Mouse (Mus musculus) olfactory bulb, adult 2 months (tissue): Measurements from ENCODE around the gene Il4ra. TPM values are rescaled to one million over a fixed set of nuclear protein-coding genes. Genes with fewer than 3 reads are reported as not detected.

Experiments used
- H3K27ac ChIP-seq: fragments of 200-500 bp; 2 replicates; pipeline ENCODE4 v1.5.1; 2012; ENCODE audit warnings: low read depth, low read length; ENCODE audit not compliant: insufficient read depth
- H3K4me1 ChIP-seq: fragments of 200-500 bp; 2 replicates; pipeline ENCODE4 v1.6.1; 2012; ENCODE audit warnings: low read length; ENCODE audit not compliant: control insufficient read depth, insufficient read depth
- H3K4me3 ChIP-seq: fragments of 200-500 bp; 2 replicates; pipeline ENCODE4 v1.5.1; 2012; ENCODE audit warnings: mild to moderate bottlenecking, low read depth, low read length, moderate library complexity; ENCODE audit not compliant: insufficient read depth
- CTCF ChIP-seq: fragments of 200-500 bp; IDR thresholded peaks from 2 replicates; pipeline ENCODE4 v1.5.1; 2012; ENCODE audit warnings: low read depth, mild to moderate bottlenecking, low read length, moderate library complexity; ENCODE audit not compliant: insufficient read depth
- POLR2A ChIP-seq: fragments of 200-500 bp; IDR thresholded peaks from 2 replicates; pipeline ENCODE4 v1.6.1; 2012; ENCODE audit warnings: mild to moderate bottlenecking, low read depth, low read length, moderate library complexity; ENCODE audit not compliant: insufficient read depth
- WGBS: fragments of 180-500 bp; shearing (Covaris S2); methylation state at CpG from one replicate; pipeline ENCODE4 v1.1.7; 2018; 5-methylcytosine and 5-hydroxymethylcytosine counted together
- polyA plus RNA-seq: library from polyadenylated mRNA; stranded (reverse); fragments of >200 nt; gene quantifications from 2 replicates; pipeline ENCODE4 v1.2.4, GENCODE M21; 2012; ENCODE audit warnings: low replicate concordance; ENCODE audit not compliant: missing spikeins, insufficient read depth, insufficient read length

Gene Il4ra
- polyA plus RNA-seq, 1 experiment, result not detected

DNA sequence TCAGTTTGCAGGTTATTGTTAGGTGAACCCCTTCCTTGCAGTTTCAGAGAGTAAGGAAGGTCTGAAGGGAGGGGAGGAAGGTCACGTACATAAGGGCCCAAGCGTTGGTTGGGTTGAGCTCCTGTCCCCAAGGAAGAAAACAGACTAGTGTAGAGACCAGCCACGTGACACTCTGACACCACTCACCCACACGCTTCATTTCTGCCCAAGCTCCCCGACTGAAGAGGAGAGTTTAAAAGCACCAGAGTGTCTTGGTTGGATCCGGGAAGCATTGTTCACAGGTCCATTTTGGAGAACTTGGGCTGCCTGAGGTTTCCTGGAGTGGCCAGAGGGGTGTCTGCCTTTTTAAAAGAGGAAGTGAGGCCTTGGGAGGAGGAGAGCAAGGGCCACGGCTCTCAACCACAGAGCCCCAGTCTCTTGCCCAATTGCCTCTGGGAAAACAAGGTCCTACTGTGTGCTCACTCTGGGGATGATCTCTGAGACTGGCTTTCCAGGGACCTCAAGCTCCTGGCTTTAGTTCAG lies 3.5 kb downstream of the Il4ra start:
- Histone ChIP-seq H3K4me1 (peaks cover 27% of the 10 kb centered on the region), H3K4me3 (no peak overlapping the region), H3K27ac (no peak overlapping the region)
- TF ChIP-seq POLR2A (no peak), CTCF (no peak)
- WGBS, result 81% methylated on average over 7 of the region's 7 CpGs

DNA sequence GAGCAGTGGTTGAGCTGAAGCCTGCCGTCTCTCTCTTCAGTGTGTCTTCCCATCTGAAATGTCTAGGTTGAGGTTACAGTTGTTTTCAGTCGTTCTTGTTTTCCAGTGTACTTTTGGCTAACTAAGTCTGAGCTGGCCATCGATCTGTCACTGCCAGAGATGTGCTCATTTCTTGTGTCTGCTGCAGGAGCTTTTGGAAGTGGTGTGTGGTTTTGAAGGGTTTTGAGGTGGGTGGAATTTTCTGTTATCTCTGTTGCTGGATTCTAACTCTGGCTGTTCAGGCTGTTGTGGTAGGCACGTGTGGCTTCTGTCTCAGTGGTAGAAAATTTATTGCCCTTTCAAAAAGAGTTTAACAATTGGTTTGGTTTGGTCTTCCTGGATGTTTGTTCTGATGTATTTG lies 4.2 kb downstream of the Il4ra start:
- H3K4me3 ChIP-seq, result no peak overlapping the region
- H3K27ac ChIP-seq, result no peak overlapping the region
- WGBS, result 83% methylated on average over 4 of the region's 4 CpGs
- TF ChIP-seq POLR2A (no peak), CTCF (no peak)
- peaks cover 31% of the 10 kb centered on the region for H3K4me1 ChIP-seq

DNA sequence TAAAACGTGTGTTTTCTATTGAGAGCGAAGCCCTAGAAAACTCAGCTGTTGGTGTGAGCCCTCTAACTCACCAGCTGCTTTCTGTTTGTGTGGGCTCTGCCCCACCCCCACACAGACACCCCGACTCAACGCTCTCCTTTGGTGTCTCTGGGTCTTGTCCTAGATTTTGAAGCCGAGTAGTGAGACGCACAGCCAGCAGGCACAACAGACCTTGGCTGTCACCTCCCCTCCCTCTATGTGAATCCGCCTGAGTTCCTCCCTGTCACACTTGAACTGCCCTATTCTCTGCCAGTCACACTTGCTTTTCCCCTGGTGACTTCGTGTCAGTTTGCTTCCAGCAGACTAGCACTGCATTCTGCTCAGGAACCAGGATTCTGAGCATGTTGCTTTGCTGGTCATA lies 4.9 kb downstream of the Il4ra start:
- Histone ChIP-seq H3K4me1 (peaks cover 34% of the 10 kb centered on the region), H3K27ac (no peak overlapping the region), H3K4me3 (no peak overlapping the region)
- WGBS, result 51% methylated on average over 8 of the region's 8 CpGs
- TF ChIP-seq POLR2A (no peak), CTCF (no peak)

DNA sequence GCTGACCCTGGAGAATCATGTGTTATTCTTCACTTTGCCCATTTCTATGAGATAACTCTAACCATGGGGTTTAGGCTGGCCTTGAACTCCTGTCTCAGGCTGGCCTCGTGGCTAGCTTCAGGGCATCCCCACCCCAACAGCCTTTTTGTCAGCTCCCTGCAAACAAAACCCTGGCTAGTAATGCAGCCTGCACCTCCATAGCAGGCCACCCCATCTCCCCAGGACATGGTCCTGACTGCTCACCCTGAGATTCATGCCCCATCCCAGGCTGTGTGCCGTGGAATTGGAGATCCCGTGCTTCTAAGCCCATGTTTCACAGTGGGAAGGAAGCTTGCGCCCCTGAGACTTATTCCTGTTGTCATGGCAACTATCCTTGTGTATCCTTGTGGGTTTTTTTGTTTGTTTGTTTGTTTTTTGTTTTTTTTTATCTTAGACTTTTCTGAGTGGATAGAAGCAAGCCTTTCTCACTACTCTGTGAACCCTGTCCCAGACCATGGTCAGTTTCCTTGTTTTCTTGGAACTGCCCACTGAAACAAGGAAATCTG lies 6.6 kb downstream of the Il4ra start:
- no peak for TF ChIP-seq CTCF
- no peak for TF ChIP-seq POLR2A
- no peak overlapping the region for H3K27ac ChIP-seq
- H3K4me3 ChIP-seq, result no peak overlapping the region
- H3K4me1 ChIP-seq, result peaks cover 22% of the 10 kb centered on the region
- 46% methylated on average over 4 of the region's 4 CpGs for WGBS

DNA sequence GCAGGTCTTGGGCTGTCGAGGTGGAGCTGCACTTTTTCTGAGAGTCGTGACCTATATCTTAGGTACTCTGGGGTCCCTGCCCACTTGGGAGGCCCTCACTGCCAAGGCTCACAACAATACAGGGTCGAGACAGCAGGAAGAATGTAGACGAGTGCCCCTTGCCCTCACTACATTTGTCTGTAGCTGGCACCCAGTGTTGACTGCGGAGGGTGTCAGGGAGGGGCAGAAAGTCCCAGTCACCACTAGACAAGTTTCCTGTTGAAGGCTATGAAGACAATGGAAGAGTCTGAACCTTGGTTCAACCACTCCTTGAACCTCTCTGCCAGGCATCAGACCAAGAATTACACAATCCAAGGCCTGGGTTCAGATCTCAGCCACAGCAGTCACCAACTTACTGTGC lies 7.1 kb downstream of the Il4ra start:
- Histone ChIP-seq H3K4me3 (no peak overlapping the region), H3K4me1 (peaks cover 19% of the 10 kb centered on the region), H3K27ac (no peak overlapping the region)
- 75% methylated on average over 5 of the region's 5 CpGs for WGBS
- TF ChIP-seq CTCF (no peak), POLR2A (no peak)

DNA sequence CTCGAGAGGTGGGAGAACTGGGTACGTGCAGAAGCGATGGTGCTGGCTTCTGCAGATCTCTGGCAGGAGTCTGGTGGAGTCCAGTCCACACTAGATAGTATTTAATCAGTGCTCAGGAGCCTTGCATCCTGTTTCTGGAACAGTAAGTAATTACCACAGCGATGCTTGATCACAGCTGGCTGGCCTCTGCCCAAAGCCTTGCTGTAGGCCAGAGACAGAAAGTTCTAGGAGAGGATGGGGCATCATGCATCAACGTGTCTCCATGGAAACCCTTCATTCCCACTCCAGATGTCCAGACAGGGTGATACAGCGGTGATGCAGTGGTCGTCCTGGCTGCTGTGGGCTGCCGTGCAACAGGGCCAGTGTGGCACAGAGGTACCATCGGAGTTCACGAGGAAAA lies 7.6 kb downstream of the Il4ra start:
- Histone ChIP-seq H3K4me3 (no peak overlapping the region), H3K27ac (no peak overlapping the region), H3K4me1 (peaks cover 19% of the 10 kb centered on the region)
- TF ChIP-seq CTCF (no peak), POLR2A (no peak)
- WGBS, result 83% methylated on average over 10 of the region's 10 CpGs

DNA sequence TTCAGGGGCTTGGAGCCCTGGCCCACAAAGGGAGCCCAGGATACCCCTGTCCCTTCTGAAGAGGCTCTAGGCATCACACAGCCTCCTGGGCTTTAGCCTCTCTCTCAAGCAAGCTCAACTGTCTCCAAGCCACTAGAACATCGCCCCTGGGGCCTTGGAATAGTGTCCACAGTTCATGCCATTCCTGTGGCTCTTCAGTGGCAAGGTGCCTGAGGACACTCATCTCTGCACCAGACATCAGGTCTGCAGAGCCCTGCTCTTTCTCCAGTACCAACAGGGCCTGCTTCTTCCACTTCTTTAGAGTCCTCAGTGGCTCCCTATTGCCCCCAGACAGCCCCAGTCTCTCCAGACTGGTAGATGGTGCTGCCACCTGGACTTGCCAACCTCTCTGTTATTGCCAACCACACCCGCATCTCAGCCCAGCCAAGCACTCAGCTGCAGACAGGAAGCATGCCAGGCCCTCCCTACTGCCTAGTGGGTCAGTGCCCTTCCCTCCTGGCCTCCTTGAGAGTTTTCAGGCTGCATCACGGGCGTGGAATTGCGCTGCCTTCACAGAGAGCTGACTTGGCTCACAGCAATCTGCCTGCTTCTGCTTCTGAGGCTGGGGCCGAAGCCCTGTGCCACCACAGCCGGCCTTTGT lies 8.3 kb downstream of the Il4ra start:
- Histone ChIP-seq H3K27ac (no peak overlapping the region), H3K4me1 (peaks cover 19% of the 10 kb centered on the region), H3K4me3 (no peak overlapping the region)
- TF ChIP-seq CTCF (no peak), POLR2A (no peak)
- 75% methylated on average over 7 of the region's 7 CpGs for whole genome bisulfite sequencing

DNA sequence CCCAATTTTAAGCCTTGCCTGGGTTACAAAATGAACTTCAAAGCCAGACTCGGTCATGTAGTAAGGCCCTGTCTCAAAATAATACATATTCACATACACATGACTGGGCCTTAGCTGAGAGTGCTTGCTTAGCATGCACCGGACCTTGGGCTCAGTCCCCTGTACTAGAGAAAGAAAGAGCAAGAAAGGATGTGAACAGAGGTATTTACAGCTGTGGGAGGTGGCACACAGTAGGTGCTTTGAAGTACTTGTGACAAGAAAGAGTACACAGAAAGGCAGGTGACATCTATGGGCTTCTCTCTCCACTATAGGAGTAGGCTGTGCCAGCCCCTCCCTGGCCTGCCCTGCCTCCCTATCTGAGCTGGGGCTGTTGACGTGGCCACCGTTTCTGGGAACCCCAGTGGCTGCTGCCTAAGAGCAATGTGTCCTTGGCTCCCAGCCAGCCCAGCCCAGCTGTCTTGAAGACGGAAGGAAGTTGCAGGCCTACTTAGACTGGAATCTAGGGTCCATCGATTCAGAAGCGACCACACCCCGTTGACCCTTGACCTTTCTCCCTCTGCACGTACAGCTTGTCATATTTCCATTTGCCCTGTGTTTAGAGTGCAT lies 9.3 kb downstream of the Il4ra start:
- H3K4me1 ChIP-seq, result peaks cover 19% of the 10 kb centered on the region
- H3K4me3 ChIP-seq, result no peak overlapping the region
- TF ChIP-seq POLR2A, result no peak
- TF ChIP-seq CTCF, result no peak
- WGBS, result 62% methylated on average over 9 of the region's 9 CpGs
- H3K27ac ChIP-seq, result no peak overlapping the region

DNA sequence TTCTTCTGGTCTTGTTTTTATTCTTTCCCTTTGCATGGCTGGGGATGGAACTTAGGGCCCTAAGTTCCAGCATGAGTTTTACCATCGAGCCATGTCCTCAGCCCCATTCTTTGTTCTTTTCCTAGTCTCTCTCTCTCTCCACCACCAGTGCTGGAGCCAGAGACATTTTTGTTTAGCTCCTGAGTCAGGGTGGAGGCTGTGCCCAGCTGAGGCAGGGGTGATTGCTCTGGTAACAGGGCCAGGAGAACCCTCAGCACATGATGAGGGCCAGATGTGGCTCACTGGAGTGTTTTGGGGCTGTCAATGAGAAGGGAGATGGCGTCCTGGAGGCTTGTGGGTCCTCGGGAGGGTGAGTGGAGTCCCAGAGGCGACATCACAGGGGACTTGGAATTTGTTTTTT lies 10.5 kb downstream of the Il4ra start:
- H3K4me3 ChIP-seq, result no peak overlapping the region
- WGBS, result 83% methylated on average over 4 of the region's 4 CpGs
- no peak overlapping the region for H3K27ac ChIP-seq
- TF ChIP-seq CTCF (no peak), POLR2A (no peak)
- peaks cover 19% of the 10 kb centered on the region for H3K4me1 ChIP-seq

DNA sequence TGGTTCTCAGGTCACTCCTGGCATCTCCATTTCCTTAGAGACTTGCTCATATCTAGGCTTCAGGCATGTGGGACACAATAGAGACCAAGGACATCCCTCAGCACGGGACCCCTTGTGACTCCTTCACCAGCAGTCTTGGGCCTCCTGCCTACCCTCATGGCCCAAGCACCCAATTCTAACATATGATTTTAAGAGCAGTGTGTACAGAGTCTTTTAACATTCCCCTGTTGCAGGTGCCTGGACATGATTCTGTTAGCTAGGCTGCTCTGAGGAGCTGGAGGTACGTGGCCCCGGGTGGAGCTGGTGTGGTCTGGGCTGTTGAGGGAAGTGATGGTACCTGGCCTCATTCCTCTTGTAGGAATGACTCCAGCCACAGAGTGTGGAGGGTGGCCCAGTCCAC lies 11.2 kb downstream of the Il4ra start:
- Histone ChIP-seq H3K4me1 (peaks cover 19% of the 10 kb centered on the region), H3K27ac (no peak overlapping the region), H3K4me3 (no peak overlapping the region)
- TF ChIP-seq POLR2A, result no peak
- no peak for TF ChIP-seq CTCF
- 89% methylated on average over 3 of the region's 3 CpGs for WGBS
